Mouse (Mus musculus) megakaryocyte, embryonic 14.5 days (primary cell): Measurements from ENCODE around the gene Prune2. TPM values are rescaled to one million over a fixed set of nuclear protein-coding genes. Genes with fewer than 3 reads are reported as not detected.
A peak's percentile ranks its signal among the peaks of the same experiment; 100 is the strongest.

Source experiments
- H3K27me3 ChIP-seq: replicated peaks from 2 replicates; pipeline ENCODE3; 2012; ENCODE audit warnings: inconsistent platforms
- H3K36me3 ChIP-seq: replicated peaks from 2 replicates; pipeline ENCODE3; 2012; ENCODE audit warnings: low read length, inconsistent platforms, mixed read lengths
- H3K4me1 ChIP-seq: 2 replicates; pipeline ENCODE4 v1.6.1; 2012; ENCODE audit warnings: inconsistent platforms
- H3K4me3 ChIP-seq: replicated peaks from 2 replicates; pipeline ENCODE3; 2012; ENCODE audit warnings: moderate library complexity, mild to moderate bottlenecking, inconsistent platforms
- H3K9me3 ChIP-seq: 2 replicates; pipeline ENCODE4 v1.6.1; 2012; ENCODE audit warnings: inconsistent platforms
- FLI1 ChIP-seq: IDR thresholded peaks from 2 replicates; pipeline ENCODE4 v1.6.1; 2012; ENCODE audit warnings: low read length, inconsistent platforms, mixed read lengths
- GATA1 ChIP-seq: IDR thresholded peaks from 3 replicates; pipeline ENCODE4 v1.6.1; 2012; ENCODE audit warnings: mixed read lengths, low read length, inconsistent platforms, borderline replicate concordance
- polyA plus RNA-seq: library from polyadenylated mRNA; stranded (reverse); fragments of >175 nt; gene quantifications from 2 replicates; pipeline ENCODE4 v1.2.3, GENCODE M21; 2012; ENCODE audit warnings: low replicate concordance; ENCODE audit not compliant: insufficient read depth

Gene Prune2
- polyA plus RNA-seq = 0.47 and 1.2 TPM in 2 replicates

GRCm38 (mm10) chr19:16955613-16956271, at the start of gene Prune2:
Gene Prune2 (plus strand): TSS chr19:16956118.
- Histone ChIP-seq H3K27me3 (peaks cover 61% of the 10 kb centered on the region), H3K4me1 (peaks cover 54% of the 10 kb centered on the region), H3K36me3 (no peaks in the 10 kb centered on the region), H3K4me3 (peak within 1 kb of the TSS; percentile 92), H3K9me3 (no peaks in the 10 kb centered on the region)
- TF ChIP-seq GATA1 (no peak), FLI1 (no peak)

DNA sequence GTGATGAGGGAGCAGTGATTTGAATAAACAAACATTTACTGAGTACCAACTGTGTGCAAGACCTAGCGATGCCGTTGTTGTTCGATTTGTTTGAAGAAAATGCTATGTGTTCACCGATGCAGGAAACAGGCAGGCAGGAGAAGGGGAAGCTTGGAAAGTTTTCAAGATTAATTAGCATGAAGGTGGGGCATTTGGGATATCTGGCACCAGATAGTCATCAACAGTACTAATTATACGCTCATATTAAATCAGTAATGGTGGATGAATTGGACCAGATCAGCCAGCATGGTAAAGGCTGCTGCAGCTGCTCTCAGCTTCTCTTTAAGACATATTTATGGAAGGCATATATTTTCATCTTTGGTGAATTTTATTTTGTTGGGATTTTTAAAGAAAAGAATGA, 44.4 kb upstream of the Prune2 start:
- peaks cover 5% of the 10 kb centered on the region for H3K27me3 ChIP-seq
- TF ChIP-seq FLI1 (no peak), GATA1 (no peak)
- no peaks in the 10 kb centered on the region for H3K4me1 ChIP-seq
- no peak overlapping the region for H3K4me3 ChIP-seq
- no peaks in the 10 kb centered on the region for H3K36me3 ChIP-seq
- H3K9me3 ChIP-seq = peaks cover 12% of the 10 kb centered on the region

DNA sequence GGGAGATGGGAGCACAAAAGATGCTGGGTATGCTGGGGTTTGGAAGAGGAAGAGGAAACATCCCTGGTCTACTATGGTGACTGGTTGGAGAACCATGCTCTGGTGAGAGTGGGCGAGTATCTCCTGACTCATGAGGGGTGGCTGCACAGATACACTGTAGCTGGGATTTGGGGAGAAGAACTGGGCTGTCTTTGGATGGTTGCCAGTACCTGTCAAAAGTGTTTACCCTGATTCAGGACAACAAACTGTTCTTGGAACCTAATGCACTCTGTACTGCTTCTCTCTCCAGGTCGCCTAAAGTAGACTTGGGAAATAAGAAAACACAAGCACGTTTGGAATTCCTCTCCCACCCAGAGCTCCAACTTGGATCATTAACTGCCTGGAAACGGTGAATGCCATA, 31.4 kb upstream of the Prune2 start:
- TF ChIP-seq GATA1 (no peak), FLI1 (no peak)
- no peaks in the 10 kb centered on the region for H3K9me3 ChIP-seq
- H3K36me3 ChIP-seq = no peaks in the 10 kb centered on the region

DNA sequence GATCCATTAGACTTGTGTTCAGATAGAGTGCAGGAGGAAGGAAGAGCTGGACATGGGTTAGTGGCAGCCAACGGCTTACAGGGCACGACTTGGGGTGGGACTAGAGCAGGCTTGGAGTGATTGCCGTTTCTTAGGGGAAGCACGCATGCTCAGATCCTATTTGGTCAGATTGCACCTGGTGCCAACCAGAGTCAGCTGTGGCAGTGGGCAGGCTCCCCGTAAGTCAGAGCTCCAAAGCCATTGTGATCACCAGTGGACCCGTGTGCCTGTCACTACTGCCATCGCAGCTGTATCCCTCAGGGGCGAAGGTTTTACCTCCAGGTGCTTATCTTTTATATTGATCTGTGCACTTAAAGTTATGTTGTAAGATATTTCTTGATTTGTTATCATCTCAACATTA, 21.3 kb upstream of the Prune2 start:
- peaks cover 4% of the 10 kb centered on the region for H3K9me3 ChIP-seq
- 0 out of 2 replicates have a peak, but pooled peaks cover 3% of the 10 kb centered on the region for H3K4me1 ChIP-seq
- TF ChIP-seq FLI1 (no peak), GATA1 (no peak)
- no peaks in the 10 kb centered on the region for H3K36me3 ChIP-seq
- peaks cover 39% of the 10 kb centered on the region for H3K27me3 ChIP-seq
- H3K4me3 ChIP-seq = no peak overlapping the region

More for the DNA sequence above, 31.4 kb upstream of the Prune2 start:
- Histone ChIP-seq H3K27me3 (peaks cover 25% of the 10 kb centered on the region), H3K4me1 (0 out of 2 replicates have a peak, but pooled peaks cover 9% of the 10 kb centered on the region), H3K4me3 (no peak overlapping the region)

DNA sequence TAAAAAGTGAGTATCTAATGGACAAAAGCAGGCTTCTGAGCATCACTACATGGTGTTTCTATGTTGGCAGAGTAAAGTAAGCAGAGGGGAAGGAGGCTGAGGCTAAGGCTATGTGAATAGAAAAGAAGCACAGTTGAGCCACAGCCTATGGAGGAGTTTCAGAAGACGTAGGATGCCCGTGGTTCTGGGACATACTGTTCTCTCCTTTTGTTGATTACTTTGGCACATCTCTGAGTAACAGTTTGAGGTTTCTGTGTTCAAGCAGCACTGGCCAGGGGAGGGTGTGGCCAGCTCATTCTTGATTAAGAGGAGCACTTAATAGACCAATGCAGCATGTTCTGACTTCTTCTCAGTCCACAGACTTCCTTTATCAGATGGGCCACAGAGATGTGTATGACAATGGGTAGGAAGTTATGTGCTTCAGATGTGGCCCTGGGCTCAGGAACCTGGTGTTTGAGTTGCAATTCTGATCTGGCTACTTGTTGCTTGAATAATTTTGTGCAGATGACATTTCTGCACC, 7.1 kb upstream of the Prune2 start:
- H3K4me3 ChIP-seq = no peak overlapping the region
- H3K9me3 ChIP-seq = no peaks in the 10 kb centered on the region
- TF ChIP-seq GATA1 (no peak), FLI1 (no peak)
- H3K36me3 ChIP-seq = no peaks in the 10 kb centered on the region
- peaks cover 42% of the 10 kb centered on the region for H3K27me3 ChIP-seq
- H3K4me1 ChIP-seq = peaks cover 14% of the 10 kb centered on the region

- Histone ChIP-seq H3K36me3 (no peaks in the 10 kb centered on the region), H3K9me3 (no peaks in the 10 kb centered on the region), H3K27me3 (peaks cover 41% of the 10 kb centered on the region), H3K4me3 (no peak overlapping the region), H3K4me1 (peaks cover 14% of the 10 kb centered on the region)
- TF ChIP-seq GATA1 = no peak
- TF ChIP-seq FLI1 = no peak
These were observed 6.6 kb upstream of the Prune2 start for GRCm38 (mm10) chr19:16949341-16949740.

GRCm38 (mm10) chr19:16950051-16950450, 5.9 kb upstream of the Prune2 start:
- Histone ChIP-seq H3K4me3 (no peak overlapping the region), H3K36me3 (no peaks in the 10 kb centered on the region), H3K9me3 (no peaks in the 10 kb centered on the region), H3K4me1 (peaks cover 14% of the 10 kb centered on the region), H3K27me3 (peaks cover 42% of the 10 kb centered on the region)
- no peak for TF ChIP-seq GATA1
- no peak for TF ChIP-seq FLI1

GRCm38 (mm10) chr19:16950664-16951363, 5.1 kb upstream of the Prune2 start:
- no peaks in the 10 kb centered on the region for H3K36me3 ChIP-seq
- no peaks in the 10 kb centered on the region for H3K9me3 ChIP-seq
- peaks cover 43% of the 10 kb centered on the region for H3K27me3 ChIP-seq
- peaks cover 22% of the 10 kb centered on the region for H3K4me1 ChIP-seq
- TF ChIP-seq GATA1 (no peak), FLI1 (no peak)
- no peak overlapping the region for H3K4me3 ChIP-seq

DNA sequence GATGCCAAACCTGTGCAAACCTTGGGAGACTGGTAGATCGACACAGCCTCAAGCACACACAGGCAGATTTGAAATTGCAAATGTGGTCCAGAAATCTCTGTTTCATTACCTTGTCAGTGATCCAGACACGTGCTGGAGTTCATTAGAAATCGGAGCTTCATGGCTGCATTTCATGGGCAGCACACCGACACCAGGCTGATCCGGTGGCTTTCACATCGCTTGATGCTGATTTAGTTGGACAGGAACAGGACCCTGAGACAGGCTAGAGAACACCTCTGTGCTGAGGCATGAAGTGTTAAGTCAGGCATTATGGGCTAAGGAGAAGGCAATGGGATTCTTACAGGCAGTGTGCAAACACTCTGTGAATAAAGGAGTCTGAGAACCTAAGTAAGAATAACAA, 1.2 kb upstream of the Prune2 start:
- Histone ChIP-seq H3K4me1 (peaks cover 46% of the 10 kb centered on the region), H3K36me3 (no peaks in the 10 kb centered on the region), H3K27me3 (peaks cover 62% of the 10 kb centered on the region), H3K9me3 (no peaks in the 10 kb centered on the region), H3K4me3 (no peak overlapping the region)
- TF ChIP-seq GATA1 (no peak), FLI1 (no peak)

DNA sequence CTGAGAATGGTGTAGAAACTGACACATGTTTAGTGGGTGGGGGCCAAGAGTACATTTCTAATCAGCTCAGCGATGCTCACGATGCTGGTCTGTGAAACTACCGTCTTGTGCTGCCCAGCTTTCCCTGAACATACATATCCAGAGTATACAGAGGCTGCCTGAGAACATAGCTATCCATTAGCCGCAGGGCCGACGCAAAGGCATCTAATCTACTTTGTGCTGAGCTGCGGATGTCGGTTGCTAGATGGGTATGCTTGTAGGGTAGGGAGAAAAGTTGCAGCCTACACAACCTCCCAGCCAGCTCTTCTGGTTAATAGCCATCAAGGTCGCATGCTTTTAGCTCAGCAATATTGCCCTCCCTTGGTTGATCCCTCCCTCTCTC, 696 bp upstream of the Prune2 start:
- peaks cover 63% of the 10 kb centered on the region for H3K27me3 ChIP-seq
- peaks cover 51% of the 10 kb centered on the region for H3K4me1 ChIP-seq

More for the DNA sequence above, 696 bp upstream of the Prune2 start:
- Histone ChIP-seq H3K4me3 (peak overlapping the region; percentile 38), H3K36me3 (no peaks in the 10 kb centered on the region), H3K9me3 (no peaks in the 10 kb centered on the region)
- no peak for TF ChIP-seq GATA1
- TF ChIP-seq FLI1 = no peak
